Mouse (Mus musculus) spleen, adult 2 months (tissue): ENCODE results near the gene Ptpre.

ENCODE experiments used
- CTCF ChIP-seq: fragments of 200-500 bp; IDR thresholded peaks from 2 replicates; pipeline ENCODE4 v1.5.1; 2011; ENCODE audit warnings: mild to moderate bottlenecking, inconsistent platforms; ENCODE audit not compliant: insufficient read depth, insufficient read length, insufficient replicate concordance; ENCODE audit errors: extremely low read depth
- POLR2A ChIP-seq: fragments of 200-500 bp; IDR thresholded peaks from 2 replicates; pipeline ENCODE4 v1.6.1; 2011; ENCODE audit warnings: low read depth, low read length, inconsistent platforms

- TF ChIP-seq CTCF (no peak), POLR2A (no peak)
Observed at GRCm38 (mm10) chr7:135629019-135629418, 91.7 kb downstream of the Ptpre start.
